13 mouse cellular contexts compared by ENCODE assay signal in the genomic region with DNA sequence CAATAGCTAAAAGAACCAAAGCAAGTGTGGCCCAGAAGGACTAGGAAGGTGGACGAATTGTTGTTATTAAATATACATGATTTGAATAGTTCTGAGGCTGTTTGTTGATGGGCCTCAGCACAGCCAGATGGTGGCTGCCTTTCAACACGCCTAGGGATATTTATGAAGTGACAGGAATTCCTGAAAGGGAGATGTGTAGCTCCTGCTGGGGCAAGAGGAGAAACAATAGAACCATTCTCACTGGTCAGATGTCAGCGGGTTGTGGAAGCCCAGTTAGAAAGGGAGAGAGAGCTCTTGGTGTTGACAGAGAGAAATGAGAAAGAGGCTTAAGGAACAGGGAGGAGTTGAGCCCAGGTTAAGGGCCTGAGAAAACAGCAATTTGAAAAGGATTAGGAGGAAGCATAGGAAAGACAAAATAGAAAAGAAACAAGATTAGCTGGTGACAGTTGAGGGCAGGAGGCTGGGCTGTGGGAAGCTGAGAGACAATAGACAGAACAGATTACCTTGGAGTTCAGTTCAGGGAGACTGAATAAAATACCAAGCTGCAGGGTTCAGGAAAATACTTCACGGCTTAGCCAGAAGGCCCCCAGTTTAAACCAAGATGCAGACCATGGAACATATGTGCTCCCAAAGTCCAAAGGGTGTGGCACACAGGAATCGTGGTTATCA.
DNase-seq lines count a peak whose midpoint lies in the region; ATAC-seq and TF ChIP-seq lines count a peak whose summit lies in the region.
"Had no signal": no experiment of that assay in that cellular context is flagged by ENCODE, and none has a peak within 500 bp of the region (broad histone marks: within the 10 kb centered on the region; RNA-seq: fewer than 3 reads in every experiment).

No protein-coding gene starts in this region.

- WGBS in midbrain, embryonic 10.5 days: 9% methylated on average over 5 of the region's 5 CpGs
- WGBS in midbrain, postnatal 0 days: 14% methylated on average over 5 of the region's 5 CpGs
- WGBS in embryonic facial prominence, embryonic 11.5 days: 19% methylated on average over 5 of the region's 5 CpGs
- WGBS in limb, embryonic 14.5 days: 38% methylated on average over 5 of the region's 5 CpGs

- TF ChIP-seq POLR2A in limb, embryonic 14.5 days (IDR thresholded peaks at IDR 0.05; ENCODE audit: borderline replicate concordance, extremely low read depth, insufficient read depth, insufficient read length): no peak

- no peak overlapping the region for H3K9ac ChIP-seq in midbrain, postnatal 0 days (replicated peaks; ENCODE audit: low read length, poor library complexity, severe bottlenecking)
- no peak overlapping the region for H3K9ac ChIP-seq in embryonic facial prominence, embryonic 11.5 days (replicated peaks; ENCODE audit: low read length)
- no peak overlapping the region for H3K9ac ChIP-seq in limb, embryonic 14.5 days (ENCODE audit: low read depth, low read length, severe bottlenecking)
- H3K9ac ChIP-seq: heart, embryonic 12.5 days; liver, embryonic 15.5 days; neural tube, embryonic 13.5 days had no signal

- no peak for TF ChIP-seq CTCF in midbrain, postnatal 0 days (IDR thresholded peaks at IDR 0.05)

- peak overlapping the region; percentile 58 for H3K27ac ChIP-seq in midbrain, embryonic 10.5 days (replicated peaks)
- H3K27ac ChIP-seq in midbrain, postnatal 0 days (ENCODE audit: low read depth, low read length): no peak overlapping the region
- H3K27ac ChIP-seq in embryonic facial prominence, embryonic 11.5 days (replicated peaks; ENCODE audit: low read depth, low read length): no peak overlapping the region
- H3K27ac ChIP-seq in limb, embryonic 14.5 days (replicated peaks; ENCODE audit: low read depth, low read length): no peak overlapping the region
- H3K27ac ChIP-seq: liver, embryonic 15.5 days; neural tube, embryonic 13.5 days had no signal

- H3K4me1 ChIP-seq in midbrain, embryonic 10.5 days: peaks cover 28% of the 10 kb centered on the region
- no peaks in the 10 kb centered on the region for H3K4me1 ChIP-seq in midbrain, postnatal 0 days (ENCODE audit: insufficient read depth, low read length)
- H3K4me1 ChIP-seq in embryonic facial prominence, embryonic 11.5 days (ENCODE audit: control insufficient read depth, insufficient read depth, low read length): no peaks in the 10 kb centered on the region
- H3K4me1 ChIP-seq in limb, embryonic 14.5 days (ENCODE audit: control insufficient read depth, insufficient read depth, low read length): no peaks in the 10 kb centered on the region
- H3K4me1 ChIP-seq: liver, embryonic 15.5 days had no signal

- no peak overlapping the region for H3K4me3 ChIP-seq in midbrain, embryonic 10.5 days
- no peak overlapping the region for H3K4me3 ChIP-seq in midbrain, postnatal 0 days (ENCODE audit: low read depth, low read length)
- H3K4me3 ChIP-seq in embryonic facial prominence, embryonic 11.5 days (ENCODE audit: low read depth, low read length): no peak overlapping the region
- H3K4me3 ChIP-seq in limb, embryonic 14.5 days (replicated peaks; ENCODE audit: low read length): no peak overlapping the region
- H3K4me3 ChIP-seq: heart, embryonic 12.5 days; liver, embryonic 15.5 days; neural tube, embryonic 13.5 days had no signal

- peaks cover 53% of the 10 kb centered on the region for H3K27me3 ChIP-seq in midbrain, embryonic 10.5 days (ENCODE audit: low read depth, poor library complexity, severe bottlenecking)
- H3K27me3 ChIP-seq in midbrain, postnatal 0 days (ENCODE audit: insufficient read depth, low read length): no peaks in the 10 kb centered on the region
- no peaks in the 10 kb centered on the region for H3K27me3 ChIP-seq in embryonic facial prominence, embryonic 11.5 days (ENCODE audit: control insufficient read depth, insufficient read depth, low read length)
- H3K27me3 ChIP-seq in limb, embryonic 14.5 days (ENCODE audit: control insufficient read depth, insufficient read depth, low read length): no peaks in the 10 kb centered on the region
- H3K27me3 ChIP-seq: heart, embryonic 12.5 days; liver, embryonic 15.5 days had no signal

- ATAC-seq in midbrain, postnatal 0 days (ENCODE audit: low FRiP score): no peak
- ATAC-seq in embryonic facial prominence, embryonic 11.5 days (replicated peaks; ENCODE audit: insufficient number of reproducible peaks, low FRiP score, low TSS enrichment, low read depth): 0 out of 2 replicates have a peak, but pooled peaks have one; percentile 39
- ATAC-seq in limb, embryonic 14.5 days (ENCODE audit: low FRiP score, low read depth): no peak
- ATAC-seq in megakaryocyte, adult 5-6 weeks (ENCODE audit: poor library complexity, severe bottlenecking): no peak
- ATAC-seq: activated CD4-positive, CD25-positive, alpha-beta regulatory T cell, adult 4 months had no signal

- DNase-seq in midbrain, embryonic 10.5 days (ENCODE audit: low spot score): peak; percentile 40
- DNase-seq in midbrain, postnatal 0 days (ENCODE audit: low spot score): no peak
- no peak for DNase-seq in embryonic facial prominence, embryonic 11.5 days (ENCODE audit: low spot score)
- peak; percentile 22 for DNase-seq in limb, embryonic 14.5 days (ENCODE audit: low spot score)
- DNase-seq in retina, embryonic 14.5 days (ENCODE audit: low spot score): peak; percentile 47
- DNase-seq in cerebellum, adult 9-10 months: no peak
- DNase-seq: kidney, adult 8-10 months; thymus, adult 18-20 months had no signal

- no peaks in the 10 kb centered on the region for H3K9me3 ChIP-seq in midbrain, embryonic 10.5 days (replicated peaks)
- H3K9me3 ChIP-seq in midbrain, postnatal 0 days (ENCODE audit: low read length): no peaks in the 10 kb centered on the region
- no peaks in the 10 kb centered on the region for H3K9me3 ChIP-seq in embryonic facial prominence, embryonic 11.5 days (replicated peaks; ENCODE audit: control insufficient read depth, low read length)
- no peaks in the 10 kb centered on the region for H3K9me3 ChIP-seq in limb, embryonic 14.5 days (ENCODE audit: control insufficient read depth, low read length)
- H3K9me3 ChIP-seq: heart, embryonic 12.5 days; liver, embryonic 15.5 days; neural tube, embryonic 13.5 days had no signal

- no peaks in the 10 kb centered on the region for H3K36me3 ChIP-seq in midbrain, embryonic 10.5 days
- H3K36me3 ChIP-seq in midbrain, postnatal 0 days (ENCODE audit: insufficient read depth, low read length): no peaks in the 10 kb centered on the region
- no peaks in the 10 kb centered on the region for H3K36me3 ChIP-seq in embryonic facial prominence, embryonic 11.5 days (replicated peaks; ENCODE audit: control insufficient read depth, insufficient read depth, low read depth, low read length)
- no peaks in the 10 kb centered on the region for H3K36me3 ChIP-seq in limb, embryonic 14.5 days (ENCODE audit: control insufficient read depth, insufficient read depth, low read length)
- H3K36me3 ChIP-seq: heart, embryonic 12.5 days; liver, embryonic 15.5 days; neural tube, embryonic 13.5 days had no signal

- no peak overlapping the region for H3K4me2 ChIP-seq in midbrain, postnatal 0 days (ENCODE audit: low read depth, low read length, poor library complexity, severe bottlenecking)
- H3K4me2 ChIP-seq in embryonic facial prominence, embryonic 11.5 days (ENCODE audit: low read depth, low read length): no peak overlapping the region
- no peak overlapping the region for H3K4me2 ChIP-seq in limb, embryonic 14.5 days (replicated peaks; ENCODE audit: low read depth, low read length, severe bottlenecking)
- H3K4me2 ChIP-seq: heart, embryonic 12.5 days; liver, embryonic 15.5 days; neural tube, embryonic 13.5 days had no signal

Comparison
In these comparisons a context has a peak if more than half of its experiments do, and no peak if none do; other contexts are left out.
1. DNase-seq: peak in midbrain, embryonic 10.5 days (single experiment), limb, embryonic 14.5 days (single experiment) and retina, embryonic 14.5 days (single experiment); none in midbrain, postnatal 0 days (single experiment), embryonic facial prominence, embryonic 11.5 days (single experiment) and cerebellum, adult 9-10 months (single experiment).